In genomic region chr5:43094329-43094898, GRCm38 (mm10) we compare ENCODE assay signal across 8 mouse cellular contexts.
A peak's percentile ranks its signal among the peaks of the same experiment; 100 is the strongest.
DNase-seq lines count a peak whose midpoint lies in the region; ATAC-seq lines count a peak whose summit lies in the region.

No protein-coding gene starts in this region.

- H3K36me3 ChIP-seq in embryonic facial prominence, embryonic 12.5 days: no peaks in the 10 kb centered on the region
- no peaks in the 10 kb centered on the region for H3K36me3 ChIP-seq in heart, embryonic 16.5 days (ENCODE audit: control insufficient read depth, insufficient read depth)
- H3K36me3 ChIP-seq in midbrain, embryonic 11.5 days (ENCODE audit: control insufficient read depth, insufficient read depth, low read length): no peaks in the 10 kb centered on the region

- H3K9me3 ChIP-seq in embryonic facial prominence, embryonic 12.5 days: no peaks in the 10 kb centered on the region
- H3K9me3 ChIP-seq in heart, embryonic 16.5 days (replicated peaks; ENCODE audit: control insufficient read depth, low read length): no peaks in the 10 kb centered on the region
- no peaks in the 10 kb centered on the region for H3K9me3 ChIP-seq in midbrain, embryonic 11.5 days (ENCODE audit: control insufficient read depth, low read length)

- H3K4me3 ChIP-seq in embryonic facial prominence, embryonic 12.5 days: no peak overlapping the region
- H3K4me3 ChIP-seq in heart, embryonic 16.5 days (ENCODE audit: low read length): no peak overlapping the region
- no peak overlapping the region for H3K4me3 ChIP-seq in midbrain, embryonic 11.5 days (ENCODE audit: low read depth, low read length)

- no peaks in the 10 kb centered on the region for H3K27me3 ChIP-seq in embryonic facial prominence, embryonic 12.5 days
- no peaks in the 10 kb centered on the region for H3K27me3 ChIP-seq in heart, embryonic 16.5 days (ENCODE audit: control insufficient read depth, insufficient read depth, low read length)
- no peaks in the 10 kb centered on the region for H3K27me3 ChIP-seq in midbrain, embryonic 11.5 days (ENCODE audit: control insufficient read depth, insufficient read depth, low read length)

- DNase-seq in cerebellum, adult 9-10 months: peak; percentile 37
- peak; percentile 18 to 29 for DNase-seq in kidney, postnatal 4 days
- peak; percentile 87 for DNase-seq in midbrain, embryonic 11.5 days (ENCODE audit: low spot score, missing footprints)
- no peak for DNase-seq in layer of hippocampus, postnatal 14 days (ENCODE audit: low spot score in 2 of 2)
- no peak for DNase-seq in right cerebral cortex, postnatal 25 days

- 0 out of 2 replicates have a peak, but pooled peaks have one; percentile 74 for ATAC-seq in embryonic facial prominence, embryonic 12.5 days (ENCODE audit: insufficient number of reproducible peaks, insufficient read depth, low FRiP score, low TSS enrichment)
- ATAC-seq in heart, embryonic 16.5 days (replicated peaks; ENCODE audit: extremely low read depth, insufficient read depth, low FRiP score): peak; percentile 97
- ATAC-seq in midbrain, embryonic 11.5 days (ENCODE audit: low FRiP score): peak; percentile 84
- no peak for ATAC-seq in erythroid progenitor cell, adult 5-6 weeks (replicated peaks; ENCODE audit: low FRiP score, poor library complexity, severe bottlenecking)

- WGBS in embryonic facial prominence, embryonic 12.5 days: 14% methylated on average over 7 of the region's 7 CpGs
- 13% methylated on average over 7 of the region's 7 CpGs for WGBS in heart, embryonic 16.5 days
- 19% methylated on average over 7 of the region's 7 CpGs for WGBS in midbrain, embryonic 11.5 days

- no peak overlapping the region for H3K27ac ChIP-seq in embryonic facial prominence, embryonic 12.5 days
- H3K27ac ChIP-seq in heart, embryonic 16.5 days (ENCODE audit: low read length): peak overlapping the region; percentile 78
- H3K27ac ChIP-seq in midbrain, embryonic 11.5 days (ENCODE audit: low read depth, low read length): no peak overlapping the region

- H3K4me2 ChIP-seq in embryonic facial prominence, embryonic 12.5 days (replicated peaks): no peak overlapping the region
- H3K4me2 ChIP-seq in heart, embryonic 16.5 days (ENCODE audit: low read depth, low read length): peak overlapping the region; percentile 20; the same call in 1 of the 2 replicates
- H3K4me2 ChIP-seq in midbrain, embryonic 11.5 days: no peak overlapping the region

- H3K4me1 ChIP-seq in embryonic facial prominence, embryonic 12.5 days: peaks cover 6% of the 10 kb centered on the region; the same call in 1 of the 2 replicates
- peaks cover 15% of the 10 kb centered on the region for H3K4me1 ChIP-seq in heart, embryonic 16.5 days (ENCODE audit: control insufficient read depth, insufficient read depth, low read length)
- peaks cover 13% of the 10 kb centered on the region for H3K4me1 ChIP-seq in midbrain, embryonic 11.5 days (ENCODE audit: control insufficient read depth, insufficient read depth, low read length)

- no peak overlapping the region for H3K9ac ChIP-seq in embryonic facial prominence, embryonic 12.5 days
- H3K9ac ChIP-seq in heart, embryonic 16.5 days (ENCODE audit: low read length): no peak overlapping the region
- H3K9ac ChIP-seq in midbrain, embryonic 11.5 days (ENCODE audit: low read length): no peak overlapping the region

Comparison
In these comparisons a context has a peak if more than half of its experiments do, and no peak if none do; other contexts are left out.
1. DNase-seq: peak in cerebellum, adult 9-10 months (single experiment), kidney, postnatal 4 days (2 of 2) and midbrain, embryonic 11.5 days (single experiment); none in layer of hippocampus, postnatal 14 days (0 of 2) and right cerebral cortex, postnatal 25 days (single experiment).